Mouse (Mus musculus) intestine, postnatal 0 days (tissue): Measurements from ENCODE around the gene Cdipt. TPM values are rescaled to one million over a fixed set of nuclear protein-coding genes. Genes with fewer than 3 reads are reported as not detected.
A peak's percentile ranks its signal among the peaks of the same experiment; 100 is the strongest.

Experiments used
- ATAC-seq: fragments of 200-750 bp; cut with Nextera tagmentation; 2 replicates; pipeline ENCODE4 v1.8.0; 2017; ENCODE audit warnings: mild to moderate bottlenecking, moderate TSS enrichment, moderate library complexity
- H3K27ac ChIP-seq: fragments of 300-500 bp; sonication (generic); 2 replicates; pipeline ENCODE4 v1.5.1; 2014; ENCODE audit warnings: mild to moderate bottlenecking, low read depth, low read length, moderate library complexity
- H3K27me3 ChIP-seq: fragments of 300-500 bp; sonication (generic); replicated peaks from 2 replicates; pipeline ENCODE4 v1.6.1; 2014; ENCODE audit warnings: low read length, mixed read lengths; ENCODE audit not compliant: control insufficient read depth, insufficient read depth
- H3K36me3 ChIP-seq: fragments of 300-500 bp; sonication (generic); 2 replicates; pipeline ENCODE4 v1.6.1; 2014; ENCODE audit warnings: mild to moderate bottlenecking, moderate library complexity; ENCODE audit not compliant: control insufficient read depth, insufficient read depth
- H3K4me1 ChIP-seq: fragments of 300-500 bp; sonication (generic); replicated peaks from 2 replicates; pipeline ENCODE4 v1.6.1; 2014; ENCODE audit warnings: antibody characterized with exemption, low read length, mixed read lengths; ENCODE audit not compliant: control insufficient read depth, insufficient read depth
- H3K4me2 ChIP-seq: fragments of 300-500 bp; sonication (generic); replicated peaks from 2 replicates; pipeline ENCODE4 v1.6.1; 2014; ENCODE audit warnings: low read depth, mild to moderate bottlenecking, moderate library complexity
- H3K4me3 ChIP-seq: fragments of 300-500 bp; sonication (generic); 2 replicates; pipeline ENCODE4 v1.5.1; 2014; ENCODE audit warnings: low read depth, low read length
- H3K9ac ChIP-seq: fragments of 300-500 bp; sonication (generic); 2 replicates; pipeline ENCODE4 v1.6.1; 2014; ENCODE audit warnings: mild to moderate bottlenecking, low read depth, low read length
- H3K9me3 ChIP-seq: fragments of 300-500 bp; sonication (generic); 2 replicates; pipeline ENCODE4 v1.6.1; 2016; ENCODE audit warnings: mixed run types; ENCODE audit not compliant: control insufficient read depth
- CTCF ChIP-seq: sonication (generic); IDR thresholded peaks from 2 replicates; pipeline ENCODE4 v1.5.1; 2016; ENCODE audit warnings: low read depth, mild to moderate bottlenecking, control low read depth, antibody characterized with exemption, moderate library complexity
- WGBS: fragments of 180-500 bp; shearing (Covaris S2); extraction: QIAGEN DNeasy Blood & Tissue Kit; methylation state at CpG from one replicate; pipeline ENCODE4 v1.1.7; 2014; 5-methylcytosine and 5-hydroxymethylcytosine counted together
- polyA plus RNA-seq: library from polyadenylated mRNA; unstranded; fragments of >200 nt; fragmentation: Nextera tagmentation; extraction: Ambion mirVana; gene quantifications from 2 replicates; pipeline ENCODE4 v1.2.1, GENCODE M21; 2015

Gene Cdipt
- polyA plus RNA-seq = 159 and 169 TPM in 2 replicates

GRCm38 (mm10) chr7:126975893-126975949 lies at the start of gene Cdipt:
TSS of gene Cdipt (plus strand) at chr7:126975914.
- Histone ChIP-seq H3K4me1 (0 out of 2 replicates have a peak, but pooled peaks cover 7% of the 10 kb centered on the region), H3K9ac (peak within 1 kb of the TSS; percentile 90), H3K27me3 (no peaks in the 10 kb centered on the region), H3K4me3 (peak within 1 kb of the TSS; percentile 94), H3K4me2 (peak within 1 kb of the TSS; percentile 76), H3K9me3 (no peaks in the 10 kb centered on the region), H3K36me3 (peaks cover 23% of the 10 kb centered on the region), H3K27ac (peak within 1 kb of the TSS; percentile 98)
- no peak for TF ChIP-seq CTCF
- WGBS = 0% methylated on average over 1 of the region's 1 CpGs
- ATAC-seq = no peak

- no peaks in the 10 kb centered on the region for H3K9me3 ChIP-seq
- WGBS = 29% methylated on average over 3 of the region's 3 CpGs
- no peak for ATAC-seq
- H3K4me1 ChIP-seq = 0 out of 2 replicates have a peak, but pooled peaks cover 4% of the 10 kb centered on the region
- H3K27me3 ChIP-seq = no peaks in the 10 kb centered on the region
- H3K27ac ChIP-seq = no peak overlapping the region
- no peak for TF ChIP-seq CTCF
- H3K4me3 ChIP-seq = no peak overlapping the region
- peaks cover 7% of the 10 kb centered on the region for H3K36me3 ChIP-seq
- H3K9ac ChIP-seq = no peak overlapping the region
- no peak overlapping the region for H3K4me2 ChIP-seq
Measured at GRCm38 (mm10) chr7:126926299-126926698, 49.4 kb upstream of the Cdipt start.

GRCm38 (mm10) chr7:126928384-126929037 lies 47.2 kb upstream of the Cdipt start, which contains the start of gene Kctd13:
TSS of gene Kctd13 (plus strand) at chr7:126928879.
- 2% methylated on average over 56 of the region's 56 CpGs for WGBS
- no peak; the same call in 1 of the 2 replicates for TF ChIP-seq CTCF
- H3K27me3 ChIP-seq = no peaks in the 10 kb centered on the region
- 0 out of 2 replicates have a peak, but pooled peaks cover 4% of the 10 kb centered on the region for H3K4me1 ChIP-seq
- H3K27ac ChIP-seq = peak within 1 kb of the TSS; percentile 66
- H3K9me3 ChIP-seq = no peaks in the 10 kb centered on the region
- H3K36me3 ChIP-seq = peaks cover 19% of the 10 kb centered on the region
- peak within 1 kb of the TSS; percentile 78 for H3K9ac ChIP-seq
- peak within 1 kb of the TSS; percentile 99 for H3K4me2 ChIP-seq
- ATAC-seq = peak; percentile 95
- peak within 1 kb of the TSS; percentile 75 for H3K4me3 ChIP-seq

GRCm38 (mm10) chr7:126929046-126929445 lies 46.7 kb upstream of the Cdipt start:
- Histone ChIP-seq H3K36me3 (peaks cover 19% of the 10 kb centered on the region), H3K4me3 (peak overlapping the region; percentile 75), H3K4me2 (peak overlapping the region; percentile 99), H3K27me3 (no peaks in the 10 kb centered on the region), H3K4me1 (0 out of 2 replicates have a peak, but pooled peaks cover 4% of the 10 kb centered on the region), H3K9me3 (no peaks in the 10 kb centered on the region), H3K9ac (peak overlapping the region; percentile 78), H3K27ac (peak overlapping the region; percentile 66)
- 1% methylated on average over 25 of the region's 27 CpGs for WGBS
- TF ChIP-seq CTCF = no peak; the same call in 1 of the 2 replicates
- peak; percentile 65 for ATAC-seq

- no peak overlapping the region for H3K4me3 ChIP-seq
- no peak overlapping the region for H3K27ac ChIP-seq
- no peaks in the 10 kb centered on the region for H3K27me3 ChIP-seq
- no peaks in the 10 kb centered on the region for H3K9me3 ChIP-seq
- no peak for ATAC-seq
- H3K4me2 ChIP-seq = no peak overlapping the region
- no peak overlapping the region for H3K9ac ChIP-seq
- 92% methylated on average over 2 of the region's 2 CpGs for WGBS
- peaks cover 27% of the 10 kb centered on the region for H3K36me3 ChIP-seq
- TF ChIP-seq CTCF = no peak
- H3K4me1 ChIP-seq = 0 out of 2 replicates have a peak, but pooled peaks cover 4% of the 10 kb centered on the region
Measured at GRCm38 (mm10) chr7:126932652-126933051, 43.1 kb upstream of the Cdipt start.

- ATAC-seq = no peak
- H3K27ac ChIP-seq = no peak overlapping the region
- peaks cover 28% of the 10 kb centered on the region; the same call in 1 of the 2 replicates for H3K36me3 ChIP-seq
- WGBS = 44% methylated on average over 6 of the region's 6 CpGs
- H3K4me1 ChIP-seq = no peaks in the 10 kb centered on the region
- no peak overlapping the region for H3K4me2 ChIP-seq
- H3K27me3 ChIP-seq = no peaks in the 10 kb centered on the region
- H3K4me3 ChIP-seq = no peak overlapping the region
- H3K9me3 ChIP-seq = no peaks in the 10 kb centered on the region
- TF ChIP-seq CTCF = no peak
- no peak overlapping the region for H3K9ac ChIP-seq
Measured at GRCm38 (mm10) chr7:126941171-126941570, 34.5 kb upstream of the Cdipt start.
